Mouse (Mus musculus): ENCODE results near the gene Sema3d. TPM values are rescaled to one million over a fixed set of nuclear protein-coding genes. Genes with fewer than 3 reads are reported as not detected.

Gene Sema3d
- polyA plus RNA-seq, 1 experiment from 2014 or later: 3.4 TPM

GRCm38 (mm10) chr5:12634227-12634980 is 251.2 kb downstream of the Sema3d start:
- TF ChIP-seq EP300 (IDR thresholded peaks at IDR 0.05) (no peak), CTCF (IDR thresholded peaks at IDR 0.05) (no peak)
- Histone ChIP-seq H3K9ac (replicated peaks; ENCODE audit: low read depth) (no peak overlapping the region), H3K4me3 (ENCODE audit: low read depth, low read length) (no peak overlapping the region), H3K9me3 (ENCODE audit: low read length) (no peaks in the 10 kb centered on the region), H3K4me2 (replicated peaks; ENCODE audit: low read depth, low read length) (no peak overlapping the region), H3K27me3 (replicated peaks; ENCODE audit: insufficient read depth, low read length) (no peaks in the 10 kb centered on the region), H3K27ac (ENCODE audit: low read length) (no peak overlapping the region), H3K36me3 (ENCODE audit: insufficient read depth, low read length) (no peaks in the 10 kb centered on the region), H3K4me1 (ENCODE audit: insufficient read depth, low read depth, low read length) (no peaks in the 10 kb centered on the region)
- no peak for ATAC-seq
- no peak for DNase-seq (ENCODE audit: low spot score)
- WGBS: 40% methylated on average over 8 of the region's 8 CpGs

DNA sequence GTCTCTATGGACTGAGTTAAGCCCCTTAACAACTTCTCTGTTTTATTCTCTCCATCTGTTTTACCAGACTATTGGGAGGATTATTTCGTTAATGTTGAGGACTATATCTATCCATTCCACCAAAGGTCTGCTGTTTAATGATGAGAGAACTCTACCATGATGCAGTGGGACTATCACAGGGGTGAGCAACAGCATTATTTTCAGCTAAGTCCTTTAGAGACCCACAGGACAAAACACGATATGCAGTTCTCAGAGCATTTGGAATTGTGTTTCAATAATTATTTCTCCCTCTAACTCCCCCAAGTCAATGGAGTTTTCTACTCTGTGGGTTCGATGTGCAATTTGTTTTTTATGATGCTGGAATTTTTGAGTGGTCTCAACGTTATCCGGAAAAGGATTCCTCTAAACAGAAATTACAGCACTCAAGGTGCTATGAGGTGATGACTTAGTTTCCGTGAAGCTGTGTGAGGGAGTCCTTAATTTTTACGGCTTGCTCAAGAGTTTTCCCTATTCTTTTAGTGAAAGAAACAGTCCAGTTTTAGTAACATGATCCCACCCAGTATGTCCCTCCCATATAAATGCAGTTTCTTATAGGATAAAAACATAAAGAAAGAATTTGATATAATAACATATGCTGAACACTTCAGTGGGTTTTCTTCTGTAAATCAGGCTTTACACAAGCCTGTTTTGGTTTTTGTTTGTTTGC is 254.7 kb downstream of the Sema3d start:
- WGBS: 82% methylated on average over 7 of the region's 7 CpGs

More for the DNA sequence above, 254.7 kb downstream of the Sema3d start:
- no peak overlapping the region for H3K4me2 ChIP-seq (replicated peaks; ENCODE audit: low read depth, low read length)
- H3K9me3 ChIP-seq (ENCODE audit: low read length): no peaks in the 10 kb centered on the region
- H3K27me3 ChIP-seq (replicated peaks; ENCODE audit: insufficient read depth, low read length): no peaks in the 10 kb centered on the region
- ATAC-seq (no peak), DNase-seq (ENCODE audit: low spot score) (no peak)
- H3K4me3 ChIP-seq (ENCODE audit: low read depth, low read length): no peak overlapping the region
- TF ChIP-seq CTCF (IDR thresholded peaks at IDR 0.05) (no peak), EP300 (IDR thresholded peaks at IDR 0.05) (no peak)
- no peaks in the 10 kb centered on the region for H3K36me3 ChIP-seq (ENCODE audit: insufficient read depth, low read length)
- no peak overlapping the region for H3K27ac ChIP-seq (ENCODE audit: low read length)
- no peaks in the 10 kb centered on the region for H3K4me1 ChIP-seq (ENCODE audit: insufficient read depth, low read depth, low read length)
- H3K9ac ChIP-seq (replicated peaks; ENCODE audit: low read depth): no peak overlapping the region
